Mouse (Mus musculus): Measurements from ENCODE around the gene Frmd5. TPM values are rescaled to one million over a fixed set of nuclear protein-coding genes. Genes with fewer than 3 reads are reported as not detected.

Frmd5 gene
- polyA plus RNA-seq, 1 experiment from 2014 or later: 4.9 TPM

- Histone ChIP-seq H3K36me3 (replicated peaks; ENCODE audit: control insufficient read depth, insufficient read depth, low read depth, low read length) (no peaks in the 10 kb centered on the region), H3K4me2 (ENCODE audit: low read depth, low read length) (no peak overlapping the region), H3K27ac (replicated peaks; ENCODE audit: low read depth, low read length) (no peak overlapping the region), H3K4me3 (ENCODE audit: low read depth, low read length) (no peak overlapping the region), H3K4me1 (ENCODE audit: control insufficient read depth, insufficient read depth, low read length) (no peaks in the 10 kb centered on the region), H3K9ac (replicated peaks; ENCODE audit: low read length) (no peak overlapping the region), H3K27me3 (ENCODE audit: control insufficient read depth, insufficient read depth, low read length) (no peaks in the 10 kb centered on the region), H3K9me3 (replicated peaks; ENCODE audit: control insufficient read depth, low read length) (no peaks in the 10 kb centered on the region)
- ATAC-seq (replicated peaks; ENCODE audit: insufficient number of reproducible peaks, low FRiP score, low TSS enrichment, low read depth) (no peak), DNase-seq (ENCODE audit: low spot score) (peak; percentile 24)
- 24% methylated on average over 9 of the region's 9 CpGs for WGBS
Observed at GRCm38 (mm10) chr2:121711748-121712384, 95.0 kb downstream of the Frmd5 start.

GRCm38 (mm10) chr2:121709096-121709495, 97.8 kb downstream of the Frmd5 start:
- H3K4me3 ChIP-seq (ENCODE audit: low read depth, low read length): no peak overlapping the region
- H3K4me2 ChIP-seq (ENCODE audit: low read depth, low read length): no peak overlapping the region
- H3K36me3 ChIP-seq (replicated peaks; ENCODE audit: control insufficient read depth, insufficient read depth, low read depth, low read length): no peaks in the 10 kb centered on the region
- H3K9ac ChIP-seq (replicated peaks; ENCODE audit: low read length): no peak overlapping the region
- WGBS: 78% methylated on average over 4 of the region's 4 CpGs
- H3K27ac ChIP-seq (replicated peaks; ENCODE audit: low read depth, low read length): no peak overlapping the region
- ATAC-seq (replicated peaks; ENCODE audit: insufficient number of reproducible peaks, low FRiP score, low TSS enrichment, low read depth) (no peak), DNase-seq (ENCODE audit: low spot score) (no peak)
- no peaks in the 10 kb centered on the region for H3K4me1 ChIP-seq (ENCODE audit: control insufficient read depth, insufficient read depth, low read length)
- H3K27me3 ChIP-seq (ENCODE audit: control insufficient read depth, insufficient read depth, low read length): no peaks in the 10 kb centered on the region
- no peaks in the 10 kb centered on the region for H3K9me3 ChIP-seq (replicated peaks; ENCODE audit: control insufficient read depth, low read length)

DNA sequence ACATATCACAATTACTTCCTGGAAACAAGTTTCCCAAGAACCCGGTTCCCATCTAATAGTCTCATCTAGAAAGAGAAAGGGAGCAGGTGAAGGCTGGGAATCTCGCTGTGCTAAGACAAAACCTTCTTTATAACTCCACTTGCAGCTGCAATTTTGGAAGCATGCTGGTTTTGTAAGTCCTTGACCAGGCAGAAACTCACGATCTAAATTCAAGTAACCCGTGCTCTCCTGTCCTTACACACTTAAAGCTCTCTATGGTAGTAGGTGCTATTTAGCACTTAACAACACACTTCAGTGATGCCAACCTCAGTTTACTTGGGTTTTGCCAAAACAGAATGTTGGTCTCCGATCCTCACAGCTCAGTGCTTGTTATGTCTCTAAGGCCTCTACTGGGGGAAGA, 99.4 kb downstream of the Frmd5 start:
- no peaks in the 10 kb centered on the region for H3K27me3 ChIP-seq (ENCODE audit: control insufficient read depth, insufficient read depth, low read length)
- no peaks in the 10 kb centered on the region for H3K36me3 ChIP-seq (replicated peaks; ENCODE audit: control insufficient read depth, insufficient read depth, low read depth, low read length)
- no peaks in the 10 kb centered on the region for H3K9me3 ChIP-seq (replicated peaks; ENCODE audit: control insufficient read depth, low read length)
- WGBS: 81% methylated on average over 5 of the region's 5 CpGs
- no peak overlapping the region for H3K4me3 ChIP-seq (ENCODE audit: low read depth, low read length)
- no peak overlapping the region for H3K27ac ChIP-seq (replicated peaks; ENCODE audit: low read depth, low read length)
- H3K9ac ChIP-seq (replicated peaks; ENCODE audit: low read length): no peak overlapping the region
- no peak overlapping the region for H3K4me2 ChIP-seq (ENCODE audit: low read depth, low read length)
- ATAC-seq (replicated peaks; ENCODE audit: insufficient number of reproducible peaks, low FRiP score, low TSS enrichment, low read depth) (no peak), DNase-seq (ENCODE audit: low spot score) (no peak)
- H3K4me1 ChIP-seq (ENCODE audit: control insufficient read depth, insufficient read depth, low read length): no peaks in the 10 kb centered on the region

DNA sequence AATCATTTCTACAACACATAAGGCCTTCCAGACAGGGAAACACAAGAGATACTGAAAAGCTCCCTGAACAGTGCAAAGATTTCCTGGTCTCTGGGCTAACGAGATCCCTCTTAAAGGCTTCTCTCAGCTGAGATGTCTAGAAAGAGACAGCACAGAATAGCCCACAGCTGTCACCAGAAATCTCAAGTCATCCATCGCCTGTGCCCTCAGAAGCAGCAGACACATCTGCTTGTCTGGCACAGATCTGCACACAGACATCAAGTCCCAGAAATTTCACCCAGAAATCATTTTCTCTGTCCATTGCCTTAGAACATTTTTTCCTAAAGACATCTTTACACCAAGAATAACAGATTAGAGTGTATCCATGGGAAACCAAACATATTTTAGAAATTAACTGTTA, 101.1 kb downstream of the Frmd5 start:
- H3K36me3 ChIP-seq (replicated peaks; ENCODE audit: control insufficient read depth, insufficient read depth, low read depth, low read length): no peaks in the 10 kb centered on the region
- no peak for ATAC-seq (replicated peaks; ENCODE audit: insufficient number of reproducible peaks, low FRiP score, low TSS enrichment, low read depth)
- DNase-seq (ENCODE audit: low spot score): no peak
- no peaks in the 10 kb centered on the region for H3K27me3 ChIP-seq (ENCODE audit: control insufficient read depth, insufficient read depth, low read length)
- no peak overlapping the region for H3K9ac ChIP-seq (replicated peaks; ENCODE audit: low read length)
- WGBS: 56% methylated on average over 2 of the region's 2 CpGs
- no peaks in the 10 kb centered on the region for H3K9me3 ChIP-seq (replicated peaks; ENCODE audit: control insufficient read depth, low read length)
- H3K4me1 ChIP-seq (ENCODE audit: control insufficient read depth, insufficient read depth, low read length): no peaks in the 10 kb centered on the region
- H3K4me2 ChIP-seq (ENCODE audit: low read depth, low read length): no peak overlapping the region
- H3K4me3 ChIP-seq (ENCODE audit: low read depth, low read length): no peak overlapping the region
- no peak overlapping the region for H3K27ac ChIP-seq (replicated peaks; ENCODE audit: low read depth, low read length)

DNA sequence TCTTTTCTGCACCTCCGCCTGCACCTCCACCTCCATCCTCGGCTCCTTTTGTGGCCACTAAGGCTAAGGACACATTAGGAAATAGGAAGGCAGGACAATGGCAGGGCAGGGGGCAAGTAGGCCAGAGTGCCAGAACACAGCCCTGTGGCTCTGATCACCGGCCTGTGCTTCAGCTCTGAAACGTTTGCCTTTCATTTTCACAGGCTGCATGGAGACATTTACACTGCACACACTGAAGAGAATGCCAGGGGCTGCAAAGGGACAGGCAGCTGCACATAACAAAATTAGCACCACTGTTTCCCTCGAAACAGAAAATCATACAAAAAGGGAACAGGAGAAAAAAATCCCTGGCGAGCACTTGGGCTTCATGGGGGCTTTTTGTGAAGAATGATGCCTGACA, 107.6 kb downstream of the Frmd5 start:
- no peaks in the 10 kb centered on the region for H3K4me1 ChIP-seq (ENCODE audit: control insufficient read depth, insufficient read depth, low read length)
- 45% methylated on average over 6 of the region's 6 CpGs for WGBS
- DNase-seq (ENCODE audit: low spot score) (no peak), ATAC-seq (replicated peaks; ENCODE audit: insufficient number of reproducible peaks, low FRiP score, low TSS enrichment, low read depth) (no peak)
- H3K9ac ChIP-seq (replicated peaks; ENCODE audit: low read length): no peak overlapping the region
- H3K36me3 ChIP-seq (replicated peaks; ENCODE audit: control insufficient read depth, insufficient read depth, low read depth, low read length): no peaks in the 10 kb centered on the region
- no peak overlapping the region for H3K27ac ChIP-seq (replicated peaks; ENCODE audit: low read depth, low read length)
- no peak overlapping the region for H3K4me2 ChIP-seq (ENCODE audit: low read depth, low read length)
- no peak overlapping the region for H3K4me3 ChIP-seq (ENCODE audit: low read depth, low read length)
- H3K27me3 ChIP-seq (ENCODE audit: control insufficient read depth, insufficient read depth, low read length): no peaks in the 10 kb centered on the region
- no peaks in the 10 kb centered on the region for H3K9me3 ChIP-seq (replicated peaks; ENCODE audit: control insufficient read depth, low read length)

- H3K27me3 ChIP-seq (ENCODE audit: control insufficient read depth, insufficient read depth, low read length): no peaks in the 10 kb centered on the region
Observed at GRCm38 (mm10) chr2:121695436-121695835, 111.5 kb downstream of the Frmd5 start.

DNA sequence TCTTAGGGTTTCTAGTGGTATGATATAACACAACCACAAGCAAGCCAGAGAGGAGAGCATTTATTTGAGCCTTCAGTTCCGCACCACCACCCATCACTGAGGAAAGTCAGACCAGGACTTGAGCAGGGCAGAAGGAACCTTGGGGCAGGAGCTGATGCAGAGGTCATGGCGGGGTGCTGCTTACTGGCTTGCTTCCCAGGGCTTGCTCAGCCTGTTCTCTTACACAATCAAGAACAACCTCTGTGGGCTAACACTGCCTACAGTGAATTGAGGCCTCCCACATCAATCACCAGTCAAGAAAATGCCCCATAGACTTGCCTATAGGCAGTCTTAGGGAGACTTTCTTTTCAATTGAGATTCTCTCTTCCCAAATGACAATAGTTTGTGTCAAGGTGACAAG, 118.8 kb downstream of the Frmd5 start:
- H3K4me3 ChIP-seq (ENCODE audit: low read depth, low read length): no peak overlapping the region
- no peak overlapping the region for H3K4me2 ChIP-seq (ENCODE audit: low read depth, low read length)
- H3K27ac ChIP-seq (replicated peaks; ENCODE audit: low read depth, low read length): no peak overlapping the region
- no peaks in the 10 kb centered on the region for H3K4me1 ChIP-seq (ENCODE audit: control insufficient read depth, insufficient read depth, low read length)
- no peaks in the 10 kb centered on the region for H3K27me3 ChIP-seq (ENCODE audit: control insufficient read depth, insufficient read depth, low read length)
- H3K36me3 ChIP-seq (replicated peaks; ENCODE audit: control insufficient read depth, insufficient read depth, low read depth, low read length): no peaks in the 10 kb centered on the region
- H3K9ac ChIP-seq (replicated peaks; ENCODE audit: low read length): no peak overlapping the region
- ATAC-seq (replicated peaks; ENCODE audit: insufficient number of reproducible peaks, low FRiP score, low TSS enrichment, low read depth) (no peak), DNase-seq (ENCODE audit: low spot score) (no peak)
- 78% methylated on average over 2 of the region's 2 CpGs for WGBS
- no peaks in the 10 kb centered on the region for H3K9me3 ChIP-seq (replicated peaks; ENCODE audit: control insufficient read depth, low read length)

More at GRCm38 (mm10) chr2:121695436-121695835, 111.5 kb downstream of the Frmd5 start:
- H3K9me3 ChIP-seq (replicated peaks; ENCODE audit: control insufficient read depth, low read length): no peaks in the 10 kb centered on the region
- H3K4me3 ChIP-seq (ENCODE audit: low read depth, low read length): no peak overlapping the region
- no peaks in the 10 kb centered on the region for H3K4me1 ChIP-seq (ENCODE audit: control insufficient read depth, insufficient read depth, low read length)
- H3K27ac ChIP-seq (replicated peaks; ENCODE audit: low read depth, low read length): no peak overlapping the region
- DNase-seq (ENCODE audit: low spot score) (no peak), ATAC-seq (replicated peaks; ENCODE audit: insufficient number of reproducible peaks, low FRiP score, low TSS enrichment, low read depth) (no peak)
- H3K4me2 ChIP-seq (ENCODE audit: low read depth, low read length): no peak overlapping the region
- WGBS: 70% methylated on average over 10 of the region's 10 CpGs
- no peak overlapping the region for H3K9ac ChIP-seq (replicated peaks; ENCODE audit: low read length)
- no peaks in the 10 kb centered on the region for H3K36me3 ChIP-seq (replicated peaks; ENCODE audit: control insufficient read depth, insufficient read depth, low read depth, low read length)

GRCm38 (mm10) chr2:121683606-121684005, 123.3 kb downstream of the Frmd5 start:
- Histone ChIP-seq H3K9ac (replicated peaks; ENCODE audit: low read length) (no peak overlapping the region), H3K4me2 (ENCODE audit: low read depth, low read length) (no peak overlapping the region), H3K36me3 (replicated peaks; ENCODE audit: control insufficient read depth, insufficient read depth, low read depth, low read length) (no peaks in the 10 kb centered on the region), H3K27ac (replicated peaks; ENCODE audit: low read depth, low read length) (no peak overlapping the region), H3K4me1 (ENCODE audit: control insufficient read depth, insufficient read depth, low read length) (no peaks in the 10 kb centered on the region), H3K27me3 (ENCODE audit: control insufficient read depth, insufficient read depth, low read length) (no peaks in the 10 kb centered on the region), H3K9me3 (replicated peaks; ENCODE audit: control insufficient read depth, low read length) (no peaks in the 10 kb centered on the region), H3K4me3 (ENCODE audit: low read depth, low read length) (no peak overlapping the region)
- 92% methylated on average over 8 of the region's 8 CpGs for WGBS
- ATAC-seq (replicated peaks; ENCODE audit: insufficient number of reproducible peaks, low FRiP score, low TSS enrichment, low read depth) (no peak), DNase-seq (ENCODE audit: low spot score) (no peak)
